Mouse (Mus musculus): ENCODE results near the gene Mtmr4. TPM values are rescaled to one million over a fixed set of nuclear protein-coding genes. Genes with fewer than 3 reads are reported as not detected.

Mtmr4 gene
- 54.9 and 58.2 TPM in 2 replicates for polyA plus RNA-seq (2016; fragmentation: Nextera tagmentation; extraction: Ambion mirVana)

DNA sequence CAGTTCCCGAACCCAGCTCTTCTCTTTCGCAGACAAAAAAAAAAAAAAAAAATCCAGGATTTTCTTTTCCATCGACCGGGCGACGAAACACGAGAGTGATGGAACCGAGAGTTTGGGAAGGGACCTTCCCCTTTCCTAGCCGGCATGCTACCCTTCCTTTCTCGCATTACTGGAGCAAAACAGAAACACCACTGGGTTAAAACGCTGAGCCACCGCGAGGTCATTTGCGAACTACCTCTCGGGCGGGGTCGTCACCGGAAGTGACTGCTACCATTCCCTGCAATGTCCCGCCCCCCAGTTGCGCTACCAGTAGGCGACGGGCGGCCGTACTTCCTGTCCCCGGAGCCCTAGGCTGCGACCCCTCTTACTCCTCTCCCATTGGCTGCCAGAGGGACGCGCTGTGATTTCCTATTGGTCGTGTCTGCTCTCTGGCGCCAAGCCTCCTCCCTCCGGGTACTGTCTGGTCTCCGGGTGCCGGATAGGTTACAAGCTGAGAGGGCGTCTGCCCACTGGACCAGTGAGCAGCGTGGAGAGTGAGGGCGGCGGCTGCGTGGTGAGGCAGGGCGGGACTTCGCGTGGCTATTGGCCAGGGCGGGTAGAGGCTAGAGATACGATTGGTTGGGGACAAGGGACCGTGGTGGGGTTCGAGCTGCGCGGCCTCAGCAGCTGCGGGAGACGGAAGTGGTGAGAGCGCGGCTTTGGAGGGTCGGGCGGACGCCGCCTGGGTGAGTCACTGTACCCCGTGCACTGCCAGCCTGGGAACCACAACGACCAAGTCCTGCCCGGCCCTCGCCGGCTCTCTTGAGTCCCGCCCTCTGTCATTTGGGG is at the start of gene Mtmr4:
Gene Mtmr4, plus strand, starts transcription at position 637 of the 828 bp plus-strand sequence.
- H3K36me3 ChIP-seq: peaks cover 9% of the 10 kb centered on the region; the same call in 1 of the 2 replicates
- H3K9ac ChIP-seq: peak within 1 kb of the TSS; percentile 78
- peak within 1 kb of the TSS; percentile 72 for H3K4me3 ChIP-seq
- peak; percentile 99 for ATAC-seq (ENCODE audit: insufficient number of reproducible peaks, insufficient read depth, low FRiP score, low TSS enrichment)
- H3K27ac ChIP-seq: peak within 1 kb of the TSS; percentile 93
- peaks cover 50% of the 10 kb centered on the region for H3K4me1 ChIP-seq
- H3K27me3 ChIP-seq: no peaks in the 10 kb centered on the region
- peak within 1 kb of the TSS; percentile 79 for H3K4me2 ChIP-seq (replicated peaks)
- no peaks in the 10 kb centered on the region for H3K9me3 ChIP-seq
- WGBS: under 1% methylated on average over 59 of the region's 61 CpGs

DNA sequence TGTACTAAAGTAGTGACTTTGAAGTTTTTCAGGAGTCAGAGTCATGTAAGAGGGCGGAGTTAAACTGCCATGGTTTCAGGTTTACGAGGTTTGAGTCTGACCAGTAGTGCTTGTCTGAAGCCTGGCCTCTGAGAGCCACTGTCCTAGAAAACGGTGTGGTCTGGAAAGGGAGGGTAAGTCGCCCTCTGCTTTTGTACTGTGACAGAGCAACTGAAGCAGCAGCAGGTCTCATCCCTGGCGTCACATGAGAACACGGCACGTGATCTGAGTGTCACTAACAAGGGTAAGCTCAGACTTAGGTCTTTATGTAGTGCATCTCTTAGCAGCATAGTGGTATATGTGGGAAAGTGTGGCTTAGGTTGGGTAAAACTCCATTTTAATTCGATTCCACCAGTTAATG is 49.7 kb upstream of the Mtmr4 start:
- H3K4me3 ChIP-seq: no peak overlapping the region
- no peak overlapping the region for H3K27ac ChIP-seq
- no peak overlapping the region for H3K9ac ChIP-seq
- no peaks in the 10 kb centered on the region for H3K36me3 ChIP-seq
- H3K4me1 ChIP-seq: no peaks in the 10 kb centered on the region
- H3K4me2 ChIP-seq (replicated peaks): no peak overlapping the region
- WGBS: 40% methylated on average over 8 of the region's 8 CpGs
- no peaks in the 10 kb centered on the region for H3K9me3 ChIP-seq
- no peak for ATAC-seq (ENCODE audit: insufficient number of reproducible peaks, insufficient read depth, low FRiP score, low TSS enrichment)
- no peaks in the 10 kb centered on the region for H3K27me3 ChIP-seq

DNA sequence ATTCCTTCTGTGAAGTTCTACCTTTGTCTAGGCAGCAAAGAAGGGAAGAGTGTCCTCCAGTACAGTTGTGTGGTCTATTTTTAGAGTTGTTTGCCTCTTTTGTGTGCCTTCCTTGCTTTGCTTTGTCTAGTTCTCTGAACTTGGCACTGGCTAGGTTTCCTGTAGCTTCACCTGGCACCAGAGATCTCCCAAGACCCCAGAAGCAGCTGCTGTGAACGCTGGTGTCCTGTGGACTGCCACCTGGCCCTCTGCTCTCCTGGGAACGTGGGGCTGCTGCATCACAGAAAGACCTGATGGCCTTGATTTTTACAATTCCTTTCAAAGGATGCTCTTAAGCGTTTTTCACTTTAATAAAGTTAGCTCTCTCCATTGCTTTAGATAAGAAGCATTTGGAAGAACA is 49.1 kb upstream of the Mtmr4 start:
- no peak overlapping the region for H3K4me3 ChIP-seq
- WGBS: 60% methylated on average over 3 of the region's 3 CpGs
- no peak overlapping the region for H3K4me2 ChIP-seq (replicated peaks)
- no peak overlapping the region for H3K9ac ChIP-seq
- no peaks in the 10 kb centered on the region for H3K27me3 ChIP-seq
- H3K9me3 ChIP-seq: no peaks in the 10 kb centered on the region
- no peaks in the 10 kb centered on the region for H3K36me3 ChIP-seq
- no peak overlapping the region for H3K27ac ChIP-seq
- H3K4me1 ChIP-seq: no peaks in the 10 kb centered on the region
- no peak for ATAC-seq (ENCODE audit: insufficient number of reproducible peaks, insufficient read depth, low FRiP score, low TSS enrichment)

DNA sequence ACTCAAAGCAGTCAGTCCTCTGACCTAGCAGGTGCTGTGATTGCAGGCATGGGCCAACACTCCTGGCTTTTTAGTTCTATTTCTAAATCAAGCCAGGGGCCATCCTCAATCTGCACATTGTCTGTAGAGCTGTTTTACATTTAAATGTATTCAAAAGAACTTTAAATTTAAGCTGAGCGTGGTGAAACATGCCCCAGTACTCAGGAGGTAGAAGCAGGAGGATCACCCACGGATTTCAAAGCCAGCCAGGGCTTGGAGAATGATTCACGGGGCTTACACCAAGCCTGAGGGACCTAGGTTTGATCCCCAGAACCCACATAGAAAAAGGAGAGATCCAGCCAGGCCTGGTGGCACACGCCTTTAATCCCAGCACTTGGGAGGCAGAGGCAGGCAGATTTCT is 38.6 kb upstream of the Mtmr4 start:
- WGBS: 77% methylated on average over 4 of the region's 4 CpGs
- Histone ChIP-seq H3K36me3 (no peaks in the 10 kb centered on the region), H3K9me3 (no peaks in the 10 kb centered on the region), H3K4me2 (replicated peaks) (no peak overlapping the region), H3K4me1 (peaks cover 10% of the 10 kb centered on the region; the same call in 1 of the 2 replicates), H3K27ac (no peak overlapping the region), H3K9ac (no peak overlapping the region), H3K4me3 (no peak overlapping the region), H3K27me3 (no peaks in the 10 kb centered on the region)
- ATAC-seq (ENCODE audit: insufficient number of reproducible peaks, insufficient read depth, low FRiP score, low TSS enrichment): no peak

DNA sequence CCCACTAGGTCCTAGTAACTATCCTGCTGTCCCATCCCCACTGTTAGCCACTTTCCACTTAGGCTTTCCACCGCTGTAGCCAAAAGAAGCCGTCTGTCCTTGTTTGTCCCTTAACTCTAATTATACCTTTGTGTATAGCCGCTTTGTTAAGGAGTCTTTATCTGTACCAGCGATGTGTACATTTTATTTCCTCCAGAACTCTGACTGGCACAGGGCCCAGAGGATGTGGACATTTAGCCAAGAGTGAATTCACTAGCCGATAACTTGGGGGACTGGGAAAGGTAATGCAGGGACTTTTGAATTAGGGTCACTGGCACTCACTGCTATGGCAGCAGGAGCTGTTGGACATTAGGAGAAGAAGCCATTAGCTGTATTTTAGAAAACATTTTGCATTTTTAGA is 37.6 kb upstream of the Mtmr4 start:
- H3K4me1 ChIP-seq: peaks cover 10% of the 10 kb centered on the region; the same call in 1 of the 2 replicates
- H3K9me3 ChIP-seq: no peaks in the 10 kb centered on the region
- H3K4me2 ChIP-seq (replicated peaks): no peak overlapping the region
- 66% methylated on average over 5 of the region's 5 CpGs for WGBS
- 0 out of 2 replicates have a peak overlapping the region, but pooled peaks have one; percentile 11 for H3K27ac ChIP-seq
- H3K4me3 ChIP-seq: no peak overlapping the region
- ATAC-seq (ENCODE audit: insufficient number of reproducible peaks, insufficient read depth, low FRiP score, low TSS enrichment): no peak
- H3K27me3 ChIP-seq: no peaks in the 10 kb centered on the region
- H3K9ac ChIP-seq: no peak overlapping the region
- no peaks in the 10 kb centered on the region for H3K36me3 ChIP-seq

DNA sequence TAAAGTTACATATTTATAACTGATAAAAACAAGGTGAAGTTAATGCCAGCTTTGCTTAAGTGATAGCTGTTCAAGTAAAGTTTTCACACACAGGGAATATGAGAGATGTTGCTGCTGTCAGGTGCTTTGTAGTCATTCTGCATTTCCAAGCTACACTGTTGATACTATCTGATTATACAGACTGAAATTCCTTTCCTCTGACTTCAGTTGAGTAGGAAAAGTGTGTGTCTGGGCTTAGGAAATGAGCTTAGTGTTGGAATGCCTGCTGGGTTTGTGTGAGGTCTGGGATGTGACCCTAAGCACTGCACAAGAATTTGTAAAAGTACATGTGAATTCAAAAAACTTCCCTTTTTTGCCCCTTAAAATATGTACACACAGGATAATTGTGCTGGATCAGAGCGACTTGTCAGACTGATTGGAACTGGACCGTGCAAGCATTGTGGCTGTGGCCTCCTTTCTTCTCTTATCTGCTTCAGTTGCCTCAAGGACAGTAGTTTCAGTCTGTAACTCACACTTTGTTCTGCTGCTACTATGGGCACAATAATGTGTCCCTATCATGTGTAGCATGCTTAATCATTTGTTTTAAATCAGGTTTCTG is 36.8 kb upstream of the Mtmr4 start:
- Histone ChIP-seq H3K9me3 (no peaks in the 10 kb centered on the region), H3K4me3 (no peak overlapping the region), H3K27ac (no peak overlapping the region), H3K4me2 (replicated peaks) (no peak overlapping the region), H3K4me1 (peaks cover 10% of the 10 kb centered on the region; the same call in 1 of the 2 replicates), H3K36me3 (no peaks in the 10 kb centered on the region), H3K9ac (no peak overlapping the region), H3K27me3 (no peaks in the 10 kb centered on the region)
- 53% methylated on average over 2 of the region's 2 CpGs for WGBS
- ATAC-seq (ENCODE audit: insufficient number of reproducible peaks, insufficient read depth, low FRiP score, low TSS enrichment): no peak

DNA sequence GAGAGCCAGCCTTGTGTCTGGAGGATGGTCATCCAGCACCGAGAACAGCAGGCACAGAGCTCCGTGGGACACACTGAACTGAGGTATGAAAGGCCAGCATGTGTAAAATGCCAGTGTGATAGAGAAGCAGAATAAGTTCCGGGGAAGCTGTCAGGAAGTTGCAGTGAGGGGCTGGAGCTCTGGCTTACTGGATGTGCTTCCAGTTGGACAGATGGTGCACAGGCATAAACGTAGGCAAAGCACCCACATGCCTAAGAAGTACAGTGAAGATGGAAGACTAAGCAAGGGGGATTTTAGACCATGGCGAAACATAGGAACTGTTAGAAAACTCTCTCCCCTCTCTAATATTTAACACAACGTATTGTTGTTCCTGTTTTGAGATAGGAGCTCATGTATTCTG is 30.8 kb upstream of the Mtmr4 start:
- Histone ChIP-seq H3K27ac (no peak overlapping the region), H3K4me3 (no peak overlapping the region), H3K4me1 (no peaks in the 10 kb centered on the region), H3K4me2 (replicated peaks) (no peak overlapping the region), H3K27me3 (no peaks in the 10 kb centered on the region), H3K36me3 (no peaks in the 10 kb centered on the region), H3K9ac (no peak overlapping the region), H3K9me3 (no peaks in the 10 kb centered on the region)
- no peak for ATAC-seq (ENCODE audit: insufficient number of reproducible peaks, insufficient read depth, low FRiP score, low TSS enrichment)
- 79% methylated on average over 6 of the region's 6 CpGs for WGBS

DNA sequence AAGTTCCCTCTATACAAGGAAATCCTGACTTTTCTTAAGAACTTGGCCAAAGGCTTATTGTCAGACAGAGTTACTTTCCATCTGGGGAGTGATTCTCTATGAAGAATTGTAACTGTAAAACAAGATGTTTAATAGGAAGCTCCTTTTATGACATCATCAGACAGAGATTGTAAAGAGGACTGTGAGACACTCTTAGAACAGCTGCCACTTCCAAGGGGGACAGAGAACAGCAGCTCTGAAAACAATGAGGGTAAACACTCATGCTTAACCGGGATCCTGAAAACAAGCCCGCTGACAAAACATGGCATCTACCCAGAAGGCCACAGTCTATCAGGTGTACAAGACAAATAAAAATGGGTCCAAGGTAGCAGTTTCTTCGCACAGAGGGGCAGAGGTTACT is 25.5 kb upstream of the Mtmr4 start, which contains the start of gene Gm11492:
Gene Gm11492, plus strand, starts transcription at position 153 of the 400 bp plus-strand sequence.
- no peak within 1 kb of the TSS for H3K4me2 ChIP-seq (replicated peaks)
- H3K9ac ChIP-seq: no peak within 1 kb of the TSS
- 76% methylated on average over 3 of the region's 3 CpGs for WGBS
- no peaks in the 10 kb centered on the region for H3K36me3 ChIP-seq
- no peaks in the 10 kb centered on the region for H3K4me1 ChIP-seq
- H3K9me3 ChIP-seq: no peaks in the 10 kb centered on the region
- no peaks in the 10 kb centered on the region for H3K27me3 ChIP-seq
- H3K27ac ChIP-seq: no peak within 1 kb of the TSS
- ATAC-seq (ENCODE audit: insufficient number of reproducible peaks, insufficient read depth, low FRiP score, low TSS enrichment): no peak
- H3K4me3 ChIP-seq: no peak within 1 kb of the TSS

DNA sequence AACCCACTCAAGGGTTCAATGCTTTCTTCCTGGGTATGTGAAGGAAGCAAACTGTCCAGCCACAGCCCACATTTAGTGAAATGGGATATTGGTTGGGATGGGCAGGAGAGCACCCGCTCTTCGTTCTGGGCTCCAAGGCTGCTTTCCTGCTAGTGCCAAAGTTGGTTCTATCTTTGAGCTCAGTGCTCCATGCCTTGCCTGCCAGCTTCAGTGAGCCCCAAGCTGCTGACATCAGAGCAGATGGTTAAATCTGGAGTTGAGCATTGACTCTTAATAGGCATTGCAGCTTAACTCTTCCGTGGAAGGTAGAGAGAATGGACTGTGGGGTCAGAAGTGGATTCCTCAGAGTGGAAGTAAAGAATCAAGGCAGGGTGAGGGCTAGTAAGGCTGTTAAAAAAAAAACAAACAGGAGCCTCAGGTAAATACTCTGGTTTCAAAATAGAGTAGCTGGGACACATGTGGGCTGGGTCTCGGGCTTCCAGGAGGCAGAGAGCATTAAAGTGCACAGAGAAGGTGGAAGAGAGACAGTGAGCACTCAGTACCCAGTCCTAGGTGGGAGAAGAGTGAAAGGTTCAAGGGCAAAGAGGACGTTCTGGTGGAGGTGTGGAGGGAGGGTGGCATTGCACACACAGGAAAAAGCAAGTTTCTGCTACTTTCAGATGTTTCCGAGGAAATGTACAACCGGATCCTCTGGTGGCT is 23.6 kb upstream of the Mtmr4 start, which contains the start of gene Sept4:
Gene Sept4, plus strand, starts transcription at position 649 of the 699 bp plus-strand sequence.
- H3K36me3 ChIP-seq: no peaks in the 10 kb centered on the region
- no peak within 1 kb of the TSS for H3K9ac ChIP-seq
- ATAC-seq (ENCODE audit: insufficient number of reproducible peaks, insufficient read depth, low FRiP score, low TSS enrichment): no peak
- no peak within 1 kb of the TSS for H3K27ac ChIP-seq
- no peak within 1 kb of the TSS for H3K4me3 ChIP-seq
- H3K4me2 ChIP-seq (replicated peaks): no peak within 1 kb of the TSS
- 80% methylated on average over 7 of the region's 7 CpGs for WGBS
- H3K4me1 ChIP-seq: no peaks in the 10 kb centered on the region
- H3K9me3 ChIP-seq: no peaks in the 10 kb centered on the region
- H3K27me3 ChIP-seq: no peaks in the 10 kb centered on the region

DNA sequence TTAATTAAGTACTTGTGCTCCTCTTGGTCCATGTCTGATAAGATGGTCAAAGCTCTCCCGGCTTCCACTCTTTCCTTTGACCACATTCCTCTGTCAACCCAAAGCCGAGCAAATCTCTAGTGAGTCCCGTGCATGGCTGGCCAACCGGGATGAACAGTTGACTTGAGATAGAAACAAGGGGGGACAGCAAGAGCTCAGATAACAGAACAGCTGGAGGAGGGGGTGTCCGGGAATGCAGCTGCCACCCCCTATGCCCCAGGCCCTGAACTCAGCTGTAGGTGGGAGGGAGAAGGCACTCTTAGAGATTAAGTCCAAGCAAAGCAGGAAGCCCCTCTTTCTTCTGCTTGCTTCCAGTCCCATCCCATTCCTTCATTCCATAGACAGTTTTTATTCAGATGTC is 21.2 kb upstream of the Mtmr4 start:
- ATAC-seq (ENCODE audit: insufficient number of reproducible peaks, insufficient read depth, low FRiP score, low TSS enrichment): no peak
- Histone ChIP-seq H3K36me3 (no peaks in the 10 kb centered on the region), H3K4me1 (0 out of 2 replicates have a peak, but pooled peaks cover 5% of the 10 kb centered on the region), H3K27ac (no peak overlapping the region), H3K27me3 (no peaks in the 10 kb centered on the region), H3K4me3 (no peak overlapping the region), H3K9me3 (no peaks in the 10 kb centered on the region), H3K4me2 (replicated peaks) (no peak overlapping the region), H3K9ac (no peak overlapping the region)
- 60% methylated on average over 5 of the region's 5 CpGs for WGBS

DNA sequence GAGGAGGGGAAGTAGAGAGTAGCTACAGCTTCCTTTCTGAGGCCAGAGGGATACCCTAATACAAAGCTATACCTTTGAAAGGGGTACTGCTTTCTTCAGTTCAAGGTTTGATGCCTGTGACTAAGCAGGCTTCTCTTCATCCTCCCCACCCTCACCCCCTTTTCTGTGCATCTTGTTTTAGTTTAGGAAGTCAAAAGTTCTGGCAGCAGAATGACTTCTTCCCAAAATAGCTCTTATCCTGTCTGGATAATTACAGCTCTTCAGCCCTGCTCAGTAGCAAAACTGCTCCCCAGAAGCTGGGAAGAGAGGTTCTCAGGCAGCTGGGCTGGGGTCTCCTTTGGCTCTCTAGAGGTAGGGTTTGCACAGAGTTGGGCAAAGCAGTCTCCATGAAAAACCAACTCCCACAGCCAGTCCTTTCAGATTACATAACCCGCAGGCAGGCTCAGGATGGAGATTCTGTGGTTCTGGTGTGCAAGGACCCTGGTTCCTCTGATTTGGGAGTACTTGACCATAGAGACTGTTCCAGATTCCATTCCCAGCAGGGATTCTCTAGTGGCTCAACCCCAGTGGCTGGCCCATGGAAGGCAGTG is 20.5 kb upstream of the Mtmr4 start:
- Histone ChIP-seq H3K4me2 (replicated peaks) (no peak overlapping the region), H3K4me3 (no peak overlapping the region), H3K27me3 (no peaks in the 10 kb centered on the region), H3K4me1 (0 out of 2 replicates have a peak, but pooled peaks cover 5% of the 10 kb centered on the region), H3K27ac (no peak overlapping the region), H3K9me3 (no peaks in the 10 kb centered on the region), H3K9ac (no peak overlapping the region), H3K36me3 (no peaks in the 10 kb centered on the region)
- 88% methylated on average over 1 of the region's 1 CpGs for WGBS
- no peak for ATAC-seq (ENCODE audit: insufficient number of reproducible peaks, insufficient read depth, low FRiP score, low TSS enrichment)

All from embryonic facial prominence, embryonic 12.5 days (tissue).